Comparison of ENCODE assay signal across 24 mouse cellular contexts in the genomic region with DNA sequence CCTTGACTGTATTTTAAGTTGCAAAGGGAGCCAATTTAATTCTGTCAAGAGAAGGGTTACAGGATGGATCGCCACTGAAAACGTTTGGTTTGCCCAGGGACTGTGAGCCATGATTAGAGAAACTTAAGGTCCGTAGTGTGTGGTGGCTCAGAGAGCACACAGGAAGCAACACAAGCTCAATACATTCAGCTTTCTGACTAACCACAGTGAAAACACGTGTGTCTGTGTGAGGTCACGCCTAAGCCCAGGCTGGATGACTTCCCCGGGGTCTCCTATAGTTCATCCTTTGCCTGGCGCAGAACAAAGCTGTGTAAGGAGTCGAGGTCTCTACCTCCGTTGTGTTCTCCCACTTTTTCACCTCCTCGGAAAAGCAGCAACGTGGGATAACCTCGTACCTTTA.
"Had no signal": no experiment of that assay in that cellular context is flagged by ENCODE, and none has a peak within 500 bp of the region (broad histone marks: within the 10 kb centered on the region; RNA-seq: fewer than 3 reads in every experiment).

No protein-coding gene starts in this region.

- ATAC-seq: hindbrain, embryonic 16.5 days; intestine, embryonic 16.5 days had no signal

- H3K4me2 ChIP-seq: heart, embryonic 12.5 days; hindbrain, embryonic 12.5 days; hindbrain, embryonic 14.5 days; limb, embryonic 12.5 days; liver, embryonic 11.5 days had no signal

- H3K4me1 ChIP-seq: hindbrain, embryonic 10.5 days; hindbrain, embryonic 12.5 days; limb, embryonic 10.5 days; limb, embryonic 12.5 days had no signal

- H3K27ac ChIP-seq: heart, embryonic 10.5 days; hindbrain, embryonic 10.5 days; hindbrain, embryonic 12.5 days; hindbrain, embryonic 14.5 days; layer of hippocampus, adult 2 months; left cerebral cortex, adult 2 months; limb, embryonic 10.5 days; limb, embryonic 12.5 days had no signal

- H3K9me3 ChIP-seq: heart, embryonic 10.5 days; hindbrain, embryonic 10.5 days; hindbrain, embryonic 12.5 days; limb, embryonic 10.5 days; limb, embryonic 12.5 days had no signal

- H3K9ac ChIP-seq: heart, embryonic 12.5 days; hindbrain, embryonic 12.5 days; hindbrain, embryonic 14.5 days; limb, embryonic 12.5 days had no signal

- H3K27me3 ChIP-seq: heart, embryonic 12.5 days; hindbrain, embryonic 12.5 days; limb, embryonic 12.5 days had no signal

- DNase-seq: gastrocnemius, postnatal 14 days; gastrocnemius, postnatal 36 days; heart, adult 11 months; heart, postnatal 10 days; heart, postnatal 4 days; kidney, adult 11 months; kidney, adult 2 months; kidney, adult 9 months; kidney, postnatal 10 days; kidney, postnatal 25 days; kidney, postnatal 4 days; liver had no signal

- H3K4me3 ChIP-seq: heart, embryonic 10.5 days; heart, embryonic 12.5 days; hindbrain, embryonic 10.5 days; hindbrain, embryonic 12.5 days; layer of hippocampus, adult 2 months; left cerebral cortex, adult 2 months; limb, embryonic 10.5 days; limb, embryonic 12.5 days had no signal
